Mouse (Mus musculus) ES-E14 (cell line): ENCODE data around the gene Wdr3. TPM values are rescaled to one million over a fixed set of nuclear protein-coding genes. Genes with fewer than 3 reads are reported as not detected.

Experiments
- DNase-seq: peaks from one replicate; pipeline ENCODE4 v3.0.0-alpha.2; 2013; ENCODE audit warnings: low read depth, low spot score
- H3K27ac ChIP-seq: 2 replicates; pipeline ENCODE4 v1.5.1; 2012; ENCODE audit warnings: low read depth, mild to moderate bottlenecking, low read length, moderate library complexity, mixed read lengths; ENCODE audit not compliant: poor library complexity, insufficient read depth, severe bottlenecking
- H3K36me3 ChIP-seq: 2 replicates; pipeline ENCODE4 v1.6.1; 2012; ENCODE audit warnings: mild to moderate bottlenecking, low read length, moderate library complexity, mixed read lengths; ENCODE audit not compliant: control insufficient read depth, poor library complexity, insufficient read depth, severe bottlenecking
- H3K4me1 ChIP-seq, 2 experiments: fragments of 150-350 bp in 1 of 2; sonication (generic) in 1 of 2; 2 replicates each; pipeline ENCODE4 v1.6.1; 2012; ENCODE audit warnings: low read length in 2 of 2, mild to moderate bottlenecking in 1 of 2, mixed read lengths in 1 of 2; ENCODE audit not compliant: control insufficient read depth in 2 of 2, insufficient read depth in 2 of 2, poor library complexity in 1 of 2
- H3K4me3 ChIP-seq, 2 experiments: fragments of 150-350 bp in 1 of 2; sonication (generic) in 1 of 2; 2 replicates each; pipeline ENCODE4 v1.5.1; 2012; ENCODE audit warnings: low read length in 2 of 2, low read depth in 1 of 2, mild to moderate bottlenecking in 1 of 2, mixed read lengths in 1 of 2; ENCODE audit not compliant: insufficient read depth in 1 of 2, poor library complexity in 1 of 2, severe bottlenecking in 1 of 2
- H3K9ac ChIP-seq: 2 replicates; pipeline ENCODE4 v1.6.1; 2012; ENCODE audit warnings: low read depth, mild to moderate bottlenecking, low read length, mixed read lengths; ENCODE audit not compliant: poor library complexity, insufficient read depth, severe bottlenecking
- H3K9me3 ChIP-seq: fragments of 150-350 bp; sonication (generic); 2 replicates; pipeline ENCODE4 v1.6.1; 2012; ENCODE audit warnings: low read depth, mild to moderate bottlenecking, low read length; ENCODE audit not compliant: control insufficient read depth, insufficient read depth
- CHD2 ChIP-seq: IDR thresholded peaks from 2 replicates; pipeline ENCODE4 v1.6.1; 2014; ENCODE audit warnings: mild to moderate bottlenecking, low read depth, low read length, inconsistent platforms
- HCFC1 ChIP-seq: IDR thresholded peaks from 2 replicates; pipeline ENCODE4 v1.6.1; 2012; ENCODE audit warnings: low read length, inconsistent platforms, borderline replicate concordance; ENCODE audit not compliant: insufficient read depth
- MAFK ChIP-seq: IDR thresholded peaks from 2 replicates; pipeline ENCODE4 v1.6.1; 2014; ENCODE audit warnings: mild to moderate bottlenecking, low read depth, low read length, inconsistent platforms; ENCODE audit not compliant: insufficient read depth
- ZC3H11A ChIP-seq: IDR thresholded peaks from 2 replicates; pipeline ENCODE4 v1.6.1; 2012; ENCODE audit warnings: low read depth, mild to moderate bottlenecking, inconsistent platforms, low read length, borderline replicate concordance
- ZNF384 ChIP-seq: IDR thresholded peaks from 2 replicates; pipeline ENCODE4 v1.6.1; 2012; ENCODE audit warnings: low read depth, low read length, inconsistent platforms
- in situ Hi-C, 2 experiments: fragments of 600-800 bp; cut with MboI; formaldehyde crosslinking; loops; one replicate each; pipeline ENCODE4 v1.15.1; 2025; ENCODE audit warnings: low sequenced_read_pairs in 2 of 2, inconsistent platforms in 1 of 2; ENCODE audit not compliant: unreplicated experiment in 2 of 2
- total RNA-seq: library from RNA; depleted of rRNA; stranded (reverse); fragments of 300-350 nt; gene quantifications from 2 replicates; pipeline ENCODE4 v1.2.3, GENCODE M21; 2012; rRNA removed

Gene Wdr3
- total RNA-seq, 1 experiment, result 89.8 TPM

- in situ Hi-C loops, result no loop called here
- Histone ChIP-seq H3K4me3 (no peak overlapping the region), H3K9me3 (no peaks in the 10 kb centered on the region), H3K27ac (no peak overlapping the region), H3K9ac (no peak overlapping the region), H3K36me3 (no peaks in the 10 kb centered on the region), H3K4me1 (no peaks in the 10 kb centered on the region)
- TF ChIP-seq CHD2 (no peak), ZNF384 (no peak), ZC3H11A (no peak)
- no peak for DNase-seq
Observed at GRCm38 (mm10) chr3:100121961-100122360, 40.2 kb downstream of the Wdr3 start.

DNA sequence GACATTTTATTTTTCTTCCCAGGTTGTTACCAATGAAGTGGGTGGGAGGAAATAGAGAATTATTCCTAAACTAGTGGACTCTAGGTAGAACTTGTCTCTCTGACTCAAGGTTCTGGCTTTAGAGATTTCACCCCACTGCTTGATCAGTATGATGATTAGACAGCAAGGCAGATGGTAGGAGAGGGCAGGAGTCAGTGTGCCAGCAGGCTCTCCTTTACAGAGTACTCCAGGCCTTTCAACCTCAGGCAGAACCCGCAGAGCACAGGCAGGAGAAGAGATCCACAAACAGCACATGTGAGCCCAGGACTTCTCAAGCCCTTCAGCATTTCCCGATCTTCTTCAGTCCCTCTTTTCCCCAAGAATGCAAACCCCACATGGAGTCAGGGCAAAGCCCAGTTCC, 43.5 kb downstream of the Wdr3 start:
- Histone ChIP-seq H3K9me3 (no peaks in the 10 kb centered on the region), H3K4me1 (no peaks in the 10 kb centered on the region), H3K9ac (no peak overlapping the region), H3K4me3 (no peak overlapping the region), H3K36me3 (no peaks in the 10 kb centered on the region), H3K27ac (no peak overlapping the region)
- in situ Hi-C loops, result no loop called here
- DNase-seq, result no peak
- TF ChIP-seq ZC3H11A (no peak), ZNF384 (no peak), HCFC1 (no peak), MAFK (no peak), CHD2 (no peak)

- in situ Hi-C loops, result no loop called here
- H3K9ac ChIP-seq, result no peak overlapping the region
- H3K27ac ChIP-seq, result no peak overlapping the region
- TF ChIP-seq HCFC1, result no peak
- no peak for TF ChIP-seq ZNF384
- TF ChIP-seq ZC3H11A, result no peak
- no peak for TF ChIP-seq MAFK
- TF ChIP-seq CHD2, result no peak
- DNase-seq, result no peak
- H3K9me3 ChIP-seq, result no peaks in the 10 kb centered on the region
- no peaks in the 10 kb centered on the region for H3K4me1 ChIP-seq
- no peak overlapping the region for H3K4me3 ChIP-seq
- no peaks in the 10 kb centered on the region for H3K36me3 ChIP-seq
Observed at GRCm38 (mm10) chr3:100106736-100107135, 55.5 kb downstream of the Wdr3 start.

GRCm38 (mm10) chr3:100102386-100103092, 59.7 kb downstream of the Wdr3 start:
- TF ChIP-seq ZNF384, result no peak
- no peak for TF ChIP-seq ZC3H11A
- TF ChIP-seq HCFC1, result no peak
- TF ChIP-seq CHD2, result no peak
- TF ChIP-seq MAFK, result no peak
- in situ Hi-C loops, result no loop called here
- Histone ChIP-seq H3K4me3 (no peak overlapping the region), H3K4me1 (no peaks in the 10 kb centered on the region), H3K9ac (no peak overlapping the region), H3K27ac (no peak overlapping the region), H3K36me3 (no peaks in the 10 kb centered on the region), H3K9me3 (no peaks in the 10 kb centered on the region)
- no peak for DNase-seq

Other genes starting within 250 kb of the Wdr3 start
- gene Gdap2, start within 50 bp of the Wdr3 start, total RNA-seq, result 8.8 and 13.9 TPM in 2 replicates